18 mouse cellular contexts compared by ENCODE assay signal in the genomic region with DNA sequence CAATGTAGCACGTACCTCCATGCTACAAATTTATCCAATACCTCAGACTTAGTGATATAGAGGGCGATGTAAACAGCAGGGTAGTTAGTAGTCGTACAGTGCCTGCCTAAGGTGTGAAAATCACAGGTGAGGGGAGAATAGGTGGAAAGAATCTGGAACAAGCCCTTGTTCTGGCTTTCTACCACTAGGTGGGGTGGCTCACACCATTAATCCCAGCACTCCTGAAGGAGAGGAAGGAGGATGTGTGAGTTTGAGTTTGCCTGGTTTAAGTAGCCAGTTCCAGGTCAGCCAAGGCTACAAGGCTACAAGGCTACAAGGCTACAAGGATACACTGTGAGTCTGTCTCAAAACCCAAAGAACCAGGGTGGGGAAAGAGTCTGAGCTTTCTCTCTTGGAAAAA. TPM values are rescaled to one million over a fixed set of nuclear protein-coding genes. Genes with fewer than 3 reads are reported as not detected.
A peak's percentile ranks its signal among the peaks of the same experiment; 100 is the strongest.
DNase-seq lines count a peak whose midpoint lies in the region; ATAC-seq and TF ChIP-seq lines count a peak whose summit lies in the region.
"Had no signal": no experiment of that assay in that cellular context is flagged by ENCODE, and none has a peak within 500 bp of the region (broad histone marks: within the 10 kb centered on the region; RNA-seq: fewer than 3 reads in every experiment).

No protein-coding gene starts in this region.

- H3K9me3 ChIP-seq in kidney, embryonic 15.5 days (replicated peaks) = no peaks in the 10 kb centered on the region
- no peaks in the 10 kb centered on the region for H3K9me3 ChIP-seq in midbrain, postnatal 0 days (ENCODE audit: low read length)
- no peaks in the 10 kb centered on the region for H3K9me3 ChIP-seq in midbrain, embryonic 15.5 days
- H3K9me3 ChIP-seq: forebrain, embryonic 12.5 days; hindbrain, embryonic 10.5 days; liver, embryonic 13.5 days; neural tube, embryonic 15.5 days had no signal

- ATAC-seq in CD4-positive, CD25-positive, alpha-beta regulatory T cell, adult 4 months = no peak
- no peak for ATAC-seq in kidney, embryonic 15.5 days (replicated peaks; ENCODE audit: low FRiP score)
- ATAC-seq in midbrain, postnatal 0 days (ENCODE audit: low FRiP score) = no peak
- no peak for ATAC-seq in midbrain, embryonic 15.5 days (replicated peaks)

- H3K4me3 ChIP-seq in kidney, adult 2 months (ENCODE audit: insufficient read depth, low read depth, low read length) = no peak overlapping the region
- no peak overlapping the region for H3K4me3 ChIP-seq in kidney, embryonic 15.5 days (replicated peaks)
- H3K4me3 ChIP-seq in midbrain, postnatal 0 days (ENCODE audit: low read depth, low read length) = no peak overlapping the region
- H3K4me3 ChIP-seq in midbrain, embryonic 15.5 days = no peak overlapping the region
- H3K4me3 ChIP-seq: forebrain, embryonic 12.5 days; hindbrain, embryonic 10.5 days; liver, embryonic 13.5 days; neural tube, embryonic 15.5 days had no signal

- no peak overlapping the region for H3K9ac ChIP-seq in kidney, embryonic 15.5 days
- no peak overlapping the region for H3K9ac ChIP-seq in midbrain, postnatal 0 days (replicated peaks; ENCODE audit: low read length, poor library complexity, severe bottlenecking)
- no peak overlapping the region for H3K9ac ChIP-seq in midbrain, embryonic 15.5 days
- H3K9ac ChIP-seq: forebrain, embryonic 12.5 days; liver, embryonic 13.5 days; neural tube, embryonic 15.5 days had no signal

- H3K4me2 ChIP-seq in kidney, embryonic 15.5 days = no peak overlapping the region
- no peak overlapping the region for H3K4me2 ChIP-seq in midbrain, postnatal 0 days (ENCODE audit: low read depth, low read length, poor library complexity, severe bottlenecking)
- H3K4me2 ChIP-seq in midbrain, embryonic 15.5 days = no peak overlapping the region
- H3K4me2 ChIP-seq: forebrain, embryonic 12.5 days; heart, embryonic 11.5 days; liver, embryonic 13.5 days; neural tube, embryonic 15.5 days had no signal

- no peaks in the 10 kb centered on the region for H3K4me1 ChIP-seq in kidney, adult 2 months (ENCODE audit: control insufficient read depth, insufficient read depth, low read length)
- H3K4me1 ChIP-seq in kidney, embryonic 15.5 days = no peaks in the 10 kb centered on the region
- H3K4me1 ChIP-seq in midbrain, postnatal 0 days (ENCODE audit: insufficient read depth, low read length) = no peaks in the 10 kb centered on the region
- H3K4me1 ChIP-seq in midbrain, embryonic 15.5 days = no peaks in the 10 kb centered on the region
- H3K4me1 ChIP-seq: forebrain, embryonic 12.5 days; hindbrain, embryonic 10.5 days; liver, embryonic 13.5 days; neural tube, embryonic 15.5 days had no signal

- no peaks in the 10 kb centered on the region for H3K27me3 ChIP-seq in kidney, adult 2 months (replicated peaks; ENCODE audit: control insufficient read depth, insufficient read depth, low read length)
- H3K27me3 ChIP-seq in kidney, embryonic 15.5 days = no peaks in the 10 kb centered on the region
- no peaks in the 10 kb centered on the region for H3K27me3 ChIP-seq in midbrain, postnatal 0 days (ENCODE audit: insufficient read depth, low read length)
- H3K27me3 ChIP-seq in midbrain, embryonic 15.5 days (replicated peaks) = no peaks in the 10 kb centered on the region
- no peaks in the 10 kb centered on the region for H3K27me3 ChIP-seq in splenic B cell, adult 2 months (ENCODE audit: control insufficient read depth, insufficient read depth, low read length, poor library complexity, severe bottlenecking)
- H3K27me3 ChIP-seq: forebrain, embryonic 12.5 days; liver, embryonic 13.5 days; neural tube, embryonic 15.5 days had no signal

- H3K27ac ChIP-seq in kidney, adult 2 months (ENCODE audit: insufficient read depth, low read depth, low read length) = no peak overlapping the region
- H3K27ac ChIP-seq in kidney, embryonic 15.5 days = no peak overlapping the region
- no peak overlapping the region for H3K27ac ChIP-seq in midbrain, postnatal 0 days (ENCODE audit: low read depth, low read length)
- H3K27ac ChIP-seq in midbrain, embryonic 15.5 days = no peak overlapping the region
- H3K27ac ChIP-seq: forebrain, embryonic 12.5 days; hindbrain, embryonic 10.5 days; liver, embryonic 13.5 days; neural tube, embryonic 15.5 days had no signal

- H3K36me3 ChIP-seq in kidney, adult 2 months (ENCODE audit: control insufficient read depth, insufficient read depth, low read length) = peaks cover 40% of the 10 kb centered on the region
- H3K36me3 ChIP-seq in kidney, embryonic 15.5 days = peaks cover 88% of the 10 kb centered on the region
- H3K36me3 ChIP-seq in midbrain, postnatal 0 days (ENCODE audit: insufficient read depth, low read length) = peaks cover 45% of the 10 kb centered on the region
- H3K36me3 ChIP-seq in midbrain, embryonic 15.5 days (replicated peaks) = peaks cover 40% of the 10 kb centered on the region
- peaks cover 21% of the 10 kb centered on the region for H3K36me3 ChIP-seq in splenic B cell, adult 2 months (ENCODE audit: control insufficient read depth, insufficient read depth, low read length, poor library complexity, severe bottlenecking)

- peak; percentile 8 for DNase-seq in CD4-positive, CD25-positive, alpha-beta regulatory T cell, adult 2 months (ENCODE audit: low read depth, low spot score)
- DNase-seq in kidney, adult 2 months = no peak
- DNase-seq in midbrain, postnatal 0 days (ENCODE audit: low spot score) = no peak
- peak; percentile 7 for DNase-seq in splenic B cell, adult 2 months (ENCODE audit: low read depth, low spot score)
- no peak for DNase-seq in adrenal gland, postnatal 4 days (ENCODE audit: low spot score in 2 of 2)
- DNase-seq: adrenal gland, adult 2 months; cerebellum, postnatal 36 days; kidney, adult 18-20 months; liver, embryonic 13.5 days; right cerebral cortex, adult 18-20 months had no signal

- WGBS in kidney, adult 2 months = 83% methylated on average over 3 of the region's 3 CpGs
- WGBS in kidney, embryonic 15.5 days = 83% methylated on average over 3 of the region's 3 CpGs
- WGBS in midbrain, postnatal 0 days = 87% methylated on average over 3 of the region's 3 CpGs
- WGBS in midbrain, embryonic 15.5 days = 94% methylated on average over 3 of the region's 3 CpGs

- TF ChIP-seq POLR2A in kidney, adult 2 months (IDR thresholded peaks at IDR 0.05; ENCODE audit: low read depth, low read length) = no peak

- peak; percentile 38; the same call in 1 of the 2 replicates for TF ChIP-seq CTCF in kidney, adult 2 months (conservative IDR thresholded peaks at IDR 0.05; ENCODE audit: insufficient read depth, insufficient read length, low read depth, low read length)
- TF ChIP-seq CTCF in midbrain, postnatal 0 days (IDR thresholded peaks at IDR 0.05) = peak; percentile 54

RNA-seq across cellular contexts. Expression of gene Usp50, which starts 12.4 kb away (rescaled TPM):
- polyA plus RNA-seq in CD4-positive, CD25-positive, alpha-beta regulatory T cell, adult 4 months (2017; shearing (Covaris generic)) = 1 to 10 TPM; 5.0 to 8.9 TPM
- polyA plus RNA-seq in kidney, adult 2 months (2012; rRNA removed) = 1.3 and 1.5 TPM in 2 replicates
- polyA plus RNA-seq in kidney, embryonic 15.5 days (2015; fragmentation: Nextera tagmentation; extraction: Ambion mirVana) = 2.7 and 3.4 TPM in 2 replicates
- total RNA-seq in midbrain, postnatal 0 days (2014; rRNA removed) = 0.11 TPM in 1 of 2 replicates, not detected in the other
- 1.2 and 2.0 TPM in 2 replicates for polyA plus RNA-seq in midbrain, postnatal 0 days (2015; fragmentation: Nextera tagmentation; extraction: Ambion mirVana)
- 2.1 and 2.3 TPM in 2 replicates for polyA plus RNA-seq in midbrain, embryonic 15.5 days (2015; fragmentation: Nextera tagmentation; extraction: Ambion mirVana)
- total RNA-seq in adrenal gland, postnatal 4 days (2021) = not detected
- total RNA-seq: adrenal gland, adult 2 months; gastrocnemius, adult 8-10 months had no signal

Comparison
In these comparisons a context has a peak if more than half of its experiments do, and no peak if none do; other contexts are left out.
1. DNase-seq: peak in CD4-positive, CD25-positive, alpha-beta regulatory T cell, adult 2 months (single experiment) and splenic B cell, adult 2 months (single experiment); none in kidney, adult 2 months (single experiment), midbrain, postnatal 0 days (single experiment) and adrenal gland, postnatal 4 days (0 of 2).